Mouse (Mus musculus): ENCODE measurements around the gene Tmem119. TPM values are rescaled to one million over a fixed set of nuclear protein-coding genes. Genes with fewer than 3 reads are reported as not detected.
A peak's percentile ranks its signal among the peaks of the same experiment; 100 is the strongest.

Tmem119 gene
- polyA plus RNA-seq, 1 experiment from 2014 or later, result 218 TPM

DNA sequence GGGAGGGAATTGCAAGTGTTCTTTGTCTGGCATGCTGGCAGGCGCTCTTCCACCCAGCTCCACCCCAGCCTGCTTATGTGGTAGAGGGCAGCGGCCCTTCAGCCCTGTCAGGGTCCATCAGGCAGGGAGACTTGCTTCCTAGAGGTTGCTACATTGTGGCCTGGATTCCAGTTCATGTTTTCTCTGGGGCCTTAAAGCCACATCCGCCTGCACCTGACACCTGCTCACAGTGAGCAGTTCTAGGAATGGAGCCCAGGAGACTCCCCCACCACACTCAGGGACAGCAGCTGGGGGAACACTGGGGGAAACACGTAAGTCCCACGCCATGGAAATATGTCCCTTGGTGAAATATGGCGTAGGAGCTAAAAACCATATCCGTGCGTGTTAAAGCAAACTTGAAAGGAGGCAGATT lies 32.2 kb upstream of the Tmem119 start, which contains the start of gene Selplg:
Selplg (minus strand) TSS at position 155 of the 412 bp plus-strand sequence.
- H3K9me3 ChIP-seq (replicated peaks), result no peaks in the 10 kb centered on the region
- 0 out of 2 replicates have a peak within 1 kb of the TSS, but pooled peaks have one; percentile 42 for H3K27ac ChIP-seq
- WGBS, result 48% methylated on average over 8 of the region's 8 CpGs
- peaks cover 17% of the 10 kb centered on the region for H3K4me1 ChIP-seq
- no peaks in the 10 kb centered on the region for H3K36me3 ChIP-seq
- DNase-seq (ENCODE audit: low spot score), result no peak
- no peak within 1 kb of the TSS for H3K4me3 ChIP-seq
- no peaks in the 10 kb centered on the region for H3K27me3 ChIP-seq (ENCODE audit: low read depth, poor library complexity, severe bottlenecking)

- no peak overlapping the region for H3K4me3 ChIP-seq
- DNase-seq (ENCODE audit: low spot score), result no peak
Observed at GRCm38 (mm10) chr5:113831741-113832140, 31.4 kb upstream of the Tmem119 start.

DNA sequence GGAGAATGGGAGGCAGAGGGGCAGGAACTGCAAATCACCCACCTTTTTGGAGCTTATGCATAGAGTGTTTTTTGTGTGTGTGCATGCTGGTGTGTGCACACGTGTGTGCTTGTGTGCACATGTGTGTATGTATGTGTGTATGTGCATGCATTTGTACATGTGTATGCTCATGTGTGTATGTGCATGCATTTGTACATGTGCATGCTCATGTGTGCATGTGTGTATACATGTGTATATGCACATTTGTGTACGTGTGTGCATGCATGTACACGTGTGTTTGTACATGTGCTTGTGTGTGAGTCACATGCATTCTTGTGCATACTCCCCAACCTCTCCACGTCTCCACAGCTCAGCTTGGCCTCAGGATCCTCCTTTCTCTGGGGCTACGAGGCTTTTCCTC lies 30.5 kb upstream of the Tmem119 start:
- no peak for DNase-seq (ENCODE audit: low spot score)
- Histone ChIP-seq H3K27ac (no peak overlapping the region), H3K9me3 (replicated peaks) (no peaks in the 10 kb centered on the region), H3K4me1 (peaks cover 17% of the 10 kb centered on the region), H3K4me3 (no peak overlapping the region), H3K36me3 (no peaks in the 10 kb centered on the region), H3K27me3 (ENCODE audit: low read depth, poor library complexity, severe bottlenecking) (no peaks in the 10 kb centered on the region)
- WGBS, result 90% methylated on average over 5 of the region's 5 CpGs

More at GRCm38 (mm10) chr5:113831741-113832140, 31.4 kb upstream of the Tmem119 start:
- WGBS, result 50% methylated on average over 3 of the region's 3 CpGs
- Histone ChIP-seq H3K27ac (no peak overlapping the region), H3K27me3 (ENCODE audit: low read depth, poor library complexity, severe bottlenecking) (no peaks in the 10 kb centered on the region), H3K9me3 (replicated peaks) (no peaks in the 10 kb centered on the region), H3K36me3 (no peaks in the 10 kb centered on the region), H3K4me1 (peaks cover 17% of the 10 kb centered on the region)

GRCm38 (mm10) chr5:113830292-113830643 lies 30.0 kb upstream of the Tmem119 start:
- Histone ChIP-seq H3K4me3 (no peak overlapping the region), H3K27me3 (ENCODE audit: low read depth, poor library complexity, severe bottlenecking) (no peaks in the 10 kb centered on the region), H3K9me3 (replicated peaks) (no peaks in the 10 kb centered on the region), H3K36me3 (no peaks in the 10 kb centered on the region), H3K4me1 (peaks cover 17% of the 10 kb centered on the region), H3K27ac (no peak overlapping the region)
- WGBS, result 69% methylated on average over 10 of the region's 10 CpGs
- DNase-seq (ENCODE audit: low spot score), result no peak

DNA sequence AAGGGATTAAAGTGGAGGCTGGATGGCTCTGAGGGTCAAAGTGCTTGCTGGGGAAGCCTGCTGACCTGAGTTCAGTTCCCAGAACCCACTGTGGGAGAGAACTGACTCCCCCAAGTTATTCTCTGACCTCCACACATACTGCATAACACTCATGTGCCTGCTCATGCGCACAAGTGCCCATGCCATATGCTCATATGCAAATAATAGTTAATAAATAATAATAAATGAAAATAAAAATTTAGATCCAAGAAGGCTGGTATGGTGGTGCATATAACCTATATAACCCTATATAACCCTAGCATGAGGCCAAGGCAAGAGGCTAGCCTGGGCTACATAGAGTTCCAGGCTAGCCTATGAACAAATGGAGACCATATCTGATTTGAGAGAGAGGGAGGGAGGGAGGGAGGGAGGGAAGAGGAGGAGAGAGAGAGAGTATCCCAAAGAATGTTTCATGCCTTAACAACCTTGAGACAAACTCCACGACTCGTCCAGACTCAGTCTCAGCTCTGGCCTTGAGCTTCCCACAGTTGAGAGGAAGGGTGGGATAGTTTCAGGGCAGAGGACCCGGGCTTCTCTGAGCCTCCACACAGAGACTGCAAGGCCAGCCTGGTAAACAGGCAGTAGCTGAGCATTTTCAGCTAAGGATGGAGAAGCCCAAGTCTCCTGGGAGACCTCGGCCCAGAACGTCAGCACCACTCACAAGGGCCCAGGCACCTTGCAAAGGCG lies 29.4 kb upstream of the Tmem119 start:
- 85% methylated on average over 7 of the region's 7 CpGs for WGBS
- Histone ChIP-seq H3K4me3 (no peak overlapping the region), H3K4me1 (peaks cover 17% of the 10 kb centered on the region), H3K36me3 (no peaks in the 10 kb centered on the region), H3K27ac (no peak overlapping the region), H3K27me3 (ENCODE audit: low read depth, poor library complexity, severe bottlenecking) (no peaks in the 10 kb centered on the region), H3K9me3 (replicated peaks) (no peaks in the 10 kb centered on the region)
- no peak for DNase-seq (ENCODE audit: low spot score)

DNA sequence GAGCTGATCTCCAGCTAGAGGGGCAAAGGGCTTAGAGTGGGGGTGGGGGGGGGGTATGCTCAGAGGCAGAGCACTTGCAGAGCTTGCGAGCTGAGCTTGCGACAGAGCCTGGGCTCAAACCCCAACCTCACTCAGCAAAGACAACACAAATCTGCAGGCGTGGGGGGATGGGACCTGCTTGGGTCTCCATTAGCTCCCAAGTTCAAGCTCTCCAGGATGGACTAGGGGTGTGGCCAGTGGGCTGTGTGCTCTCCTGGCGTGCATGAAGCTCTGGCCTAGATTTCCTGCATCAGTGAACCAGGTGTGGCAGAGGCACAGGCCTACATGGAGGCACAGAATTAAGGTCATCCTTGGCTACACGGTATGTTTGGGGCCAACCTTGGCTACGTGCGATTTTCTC lies 28.2 kb upstream of the Tmem119 start:
- no peak overlapping the region for H3K4me3 ChIP-seq
- H3K36me3 ChIP-seq, result no peaks in the 10 kb centered on the region
- no peak for DNase-seq (ENCODE audit: low spot score)
- no peaks in the 10 kb centered on the region for H3K27me3 ChIP-seq (ENCODE audit: low read depth, poor library complexity, severe bottlenecking)
- peaks cover 17% of the 10 kb centered on the region for H3K4me1 ChIP-seq
- no peaks in the 10 kb centered on the region for H3K9me3 ChIP-seq (replicated peaks)
- peak overlapping the region; percentile 44; the same call in 1 of the 2 replicates for H3K27ac ChIP-seq
- 65% methylated on average over 7 of the region's 7 CpGs for WGBS

DNA sequence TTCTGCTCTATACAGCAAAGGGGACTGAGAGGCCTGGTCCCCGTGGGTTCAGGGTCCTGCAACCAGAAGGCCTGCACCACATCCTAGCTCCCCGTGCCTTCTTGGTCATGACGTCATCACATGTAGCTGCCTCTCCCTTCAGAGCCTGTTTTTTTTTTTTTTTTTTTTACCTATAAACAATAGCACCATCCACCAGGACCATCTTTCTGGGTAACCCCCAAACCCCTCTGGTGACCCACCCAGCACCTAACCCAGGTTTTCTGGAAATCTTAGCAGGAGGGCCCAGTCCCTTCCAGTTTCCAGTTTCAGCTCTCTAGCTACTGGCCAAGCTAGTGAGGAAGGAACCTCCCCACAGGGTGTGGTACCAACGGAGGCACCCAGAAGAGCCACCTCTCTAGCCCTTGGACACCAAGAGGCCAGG lies 27.7 kb upstream of the Tmem119 start:
- no peak for DNase-seq (ENCODE audit: low spot score)
- H3K27me3 ChIP-seq (ENCODE audit: low read depth, poor library complexity, severe bottlenecking), result no peaks in the 10 kb centered on the region
- 56% methylated on average over 4 of the region's 4 CpGs for WGBS
- no peaks in the 10 kb centered on the region for H3K9me3 ChIP-seq (replicated peaks)
- H3K4me3 ChIP-seq, result no peak overlapping the region
- H3K36me3 ChIP-seq, result no peaks in the 10 kb centered on the region
- H3K4me1 ChIP-seq, result peaks cover 17% of the 10 kb centered on the region
- H3K27ac ChIP-seq, result peak overlapping the region; percentile 44; the same call in 1 of the 2 replicates

DNA sequence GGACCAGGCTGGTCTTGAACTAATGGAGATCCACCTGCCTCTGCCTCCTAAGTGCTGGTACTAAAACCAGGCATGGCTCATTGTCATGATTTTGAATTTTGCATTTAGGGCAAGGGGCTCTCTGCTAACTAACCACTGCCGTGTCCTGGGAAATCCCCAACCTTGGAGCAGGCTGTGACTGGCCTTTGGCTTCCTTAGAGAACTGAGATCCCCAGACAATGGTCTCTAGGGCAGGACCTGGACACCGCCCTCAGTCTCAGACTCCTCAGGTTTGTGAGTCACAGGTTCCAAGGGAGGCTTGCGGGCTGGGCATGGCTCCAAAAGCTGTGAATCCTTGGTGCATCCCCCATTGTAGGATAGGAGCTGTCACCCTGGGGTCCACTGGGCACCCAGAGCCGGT lies 26.3 kb upstream of the Tmem119 start:
- Histone ChIP-seq H3K27ac (no peak overlapping the region), H3K27me3 (ENCODE audit: low read depth, poor library complexity, severe bottlenecking) (no peaks in the 10 kb centered on the region), H3K4me1 (peaks cover 11% of the 10 kb centered on the region; the same call in 1 of the 2 replicates), H3K9me3 (replicated peaks) (no peaks in the 10 kb centered on the region), H3K36me3 (no peaks in the 10 kb centered on the region), H3K4me3 (no peak overlapping the region)
- WGBS, result 87% methylated on average over 4 of the region's 4 CpGs
- DNase-seq (ENCODE audit: low spot score), result no peak

DNA sequence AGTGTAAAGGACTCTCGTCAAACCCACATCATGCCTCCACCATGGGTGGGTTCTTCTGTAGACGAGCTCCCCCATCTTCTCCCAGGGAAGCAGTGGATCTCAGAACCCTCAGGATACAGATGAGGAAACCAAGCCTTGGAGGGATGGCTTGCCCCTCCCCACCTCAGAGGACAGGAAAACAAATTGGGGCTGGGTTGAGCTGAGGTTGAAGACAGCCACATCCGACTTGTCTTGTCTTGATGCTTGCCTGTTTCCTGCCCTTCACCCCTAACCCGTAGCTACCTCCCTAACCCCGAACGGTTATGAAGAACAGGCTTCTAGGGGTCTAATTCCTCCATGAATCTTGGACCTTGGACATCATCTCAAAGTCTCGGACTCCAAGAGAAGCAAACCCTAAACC lies 25.2 kb upstream of the Tmem119 start:
- peaks cover 11% of the 10 kb centered on the region; the same call in 1 of the 2 replicates for H3K4me1 ChIP-seq
- no peaks in the 10 kb centered on the region for H3K9me3 ChIP-seq (replicated peaks)
- H3K27ac ChIP-seq, result no peak overlapping the region
- H3K27me3 ChIP-seq (ENCODE audit: low read depth, poor library complexity, severe bottlenecking), result no peaks in the 10 kb centered on the region
- no peak for DNase-seq (ENCODE audit: low spot score)
- H3K4me3 ChIP-seq, result no peak overlapping the region
- 87% methylated on average over 7 of the region's 7 CpGs for WGBS
- no peaks in the 10 kb centered on the region for H3K36me3 ChIP-seq

DNA sequence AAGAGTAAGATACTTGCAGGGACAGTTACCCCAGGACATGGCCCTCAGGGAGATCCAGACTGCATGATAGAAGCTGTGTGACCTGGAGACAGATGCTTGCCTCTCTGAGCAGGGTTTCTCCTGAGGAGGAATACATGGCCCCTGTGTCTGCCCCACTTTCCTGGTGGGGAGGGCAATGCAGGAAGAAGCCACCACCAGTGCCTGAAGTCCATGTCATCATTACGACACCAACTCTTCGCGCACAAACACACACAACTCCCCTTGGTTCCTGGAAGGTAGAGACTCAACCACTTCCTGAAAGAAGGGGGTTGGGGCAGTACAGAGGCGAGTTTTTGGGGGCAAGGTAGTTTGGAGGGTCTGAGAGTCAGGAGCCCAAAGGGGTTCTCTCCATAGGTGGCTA lies 23.9 kb upstream of the Tmem119 start:
- peaks cover 4% of the 10 kb centered on the region; the same call in 1 of the 2 replicates for H3K4me1 ChIP-seq
- 86% methylated on average over 4 of the region's 4 CpGs for WGBS
- DNase-seq (ENCODE audit: low spot score), result no peak
- H3K9me3 ChIP-seq (replicated peaks), result no peaks in the 10 kb centered on the region
- no peak overlapping the region for H3K27ac ChIP-seq
- no peaks in the 10 kb centered on the region for H3K27me3 ChIP-seq (ENCODE audit: low read depth, poor library complexity, severe bottlenecking)
- H3K4me3 ChIP-seq, result no peak overlapping the region
- H3K36me3 ChIP-seq, result no peaks in the 10 kb centered on the region

GRCm38 (mm10) chr5:113818572-113818971 lies 18.3 kb upstream of the Tmem119 start:
- no peak for DNase-seq (ENCODE audit: low spot score)
- Histone ChIP-seq H3K36me3 (no peaks in the 10 kb centered on the region), H3K9me3 (replicated peaks) (no peaks in the 10 kb centered on the region), H3K4me1 (peaks cover 23% of the 10 kb centered on the region), H3K27me3 (ENCODE audit: low read depth, poor library complexity, severe bottlenecking) (peaks cover 12% of the 10 kb centered on the region; the same call in 1 of the 2 replicates), H3K4me3 (no peak overlapping the region), H3K27ac (no peak overlapping the region)
- WGBS, result 74% methylated on average over 14 of the region's 14 CpGs

- DNase-seq (ENCODE audit: low spot score), result peak; percentile 96
- Histone ChIP-seq H3K27me3 (ENCODE audit: low read depth, poor library complexity, severe bottlenecking) (peaks cover 12% of the 10 kb centered on the region; the same call in 1 of the 2 replicates), H3K36me3 (no peaks in the 10 kb centered on the region), H3K9me3 (replicated peaks) (no peaks in the 10 kb centered on the region), H3K27ac (no peak overlapping the region), H3K4me3 (no peak overlapping the region), H3K4me1 (peaks cover 23% of the 10 kb centered on the region)
- WGBS, result 16% methylated on average over 15 of the region's 15 CpGs
Observed at GRCm38 (mm10) chr5:113815638-113816152, 15.4 kb upstream of the Tmem119 start.

DNA sequence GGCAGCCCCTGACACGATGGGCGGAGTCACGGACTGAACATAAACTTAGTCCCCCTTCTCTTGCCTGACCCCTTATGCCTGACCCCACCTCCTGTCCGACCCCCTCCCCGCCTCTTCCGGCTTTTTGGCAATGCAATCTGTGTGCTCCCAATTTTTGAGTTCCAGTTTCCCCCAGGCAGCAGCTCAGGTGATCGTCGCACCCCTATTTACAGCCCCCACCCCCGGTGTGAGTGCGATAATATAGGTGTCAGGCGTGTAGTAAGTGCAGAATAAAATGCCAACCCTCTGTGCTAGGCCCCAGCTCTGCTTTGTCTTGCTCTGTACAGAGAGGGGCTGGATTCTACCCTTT lies 14.7 kb upstream of the Tmem119 start:
- Histone ChIP-seq H3K27me3 (ENCODE audit: low read depth, poor library complexity, severe bottlenecking) (peaks cover 12% of the 10 kb centered on the region; the same call in 1 of the 2 replicates), H3K27ac (no peak overlapping the region), H3K36me3 (no peaks in the 10 kb centered on the region), H3K9me3 (replicated peaks) (no peaks in the 10 kb centered on the region), H3K4me1 (peaks cover 23% of the 10 kb centered on the region), H3K4me3 (no peak overlapping the region)
- no peak for DNase-seq (ENCODE audit: low spot score)
- WGBS, result 52% methylated on average over 11 of the region's 11 CpGs

All from limb, embryonic 10.5 days (tissue).